ENCODE assay signal across 20 mouse cellular contexts in the genomic region with DNA sequence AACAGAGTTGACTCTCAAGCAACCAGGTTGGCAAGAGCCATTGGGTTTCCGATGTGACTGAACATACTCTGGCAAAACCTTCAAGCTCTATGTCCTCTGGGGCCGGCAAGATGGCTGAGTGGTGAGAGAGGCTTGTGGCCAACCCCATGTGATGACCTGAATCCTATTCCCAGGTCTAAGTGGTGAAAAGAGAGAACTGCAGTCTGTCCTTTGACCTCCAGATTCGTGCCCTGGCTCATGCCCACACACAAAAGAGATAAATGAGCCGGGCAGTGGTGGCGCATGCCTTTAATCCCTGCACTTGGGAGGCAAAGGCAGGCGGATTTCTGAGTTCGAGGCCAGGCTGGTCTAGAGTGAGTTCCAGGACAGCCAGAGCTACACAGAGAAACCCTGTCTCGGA. TPM values are rescaled to one million over a fixed set of nuclear protein-coding genes. Genes with fewer than 3 reads are reported as not detected.
"Had no signal": no experiment of that assay in that cellular context is flagged by ENCODE, and none has a peak within 500 bp of the region (broad histone marks: within the 10 kb centered on the region; RNA-seq: fewer than 3 reads in every experiment).

No protein-coding gene starts in this region.

- ATAC-seq: midbrain, embryonic 16.5 days had no signal

- H3K27ac ChIP-seq: midbrain, embryonic 10.5 days; neural tube, embryonic 13.5 days; neural tube, embryonic 15.5 days had no signal

- H3K4me2 ChIP-seq: lung, embryonic 14.5 days; neural tube, embryonic 13.5 days; neural tube, embryonic 15.5 days had no signal

- H3K4me1 ChIP-seq: midbrain, embryonic 10.5 days had no signal

- H3K27me3 ChIP-seq: neural tube, embryonic 15.5 days had no signal

- H3K9me3 ChIP-seq: neural tube, embryonic 13.5 days; neural tube, embryonic 15.5 days had no signal

- H3K36me3 ChIP-seq: midbrain, embryonic 10.5 days; neural tube, embryonic 13.5 days; neural tube, embryonic 15.5 days had no signal

- DNase-seq: lung, adult 18-20 months; lung, embryonic 14.5 days; lung, postnatal 10 days; lung, postnatal 4 days; midbrain, embryonic 14.5 days; retina, postnatal 1 day; right cerebral cortex, adult 18-20 months; right cerebral cortex, postnatal 25 days; right cerebral cortex, postnatal 4 days; spleen, adult 18-20 months; thymus, adult 18-20 months; thymus, postnatal 14 days; thymus, postnatal 36 days had no signal

- H3K4me3 ChIP-seq: midbrain, embryonic 10.5 days; myocyte; neural tube, embryonic 13.5 days; neural tube, embryonic 15.5 days had no signal

- H3K9ac ChIP-seq: lung, embryonic 14.5 days; neural tube, embryonic 13.5 days; neural tube, embryonic 15.5 days had no signal

RNA-seq across cellular contexts. Expression of gene Diras1, which starts 55.3 kb away (rescaled TPM):
- total RNA-seq: megakaryocyte, adult 5-6 weeks; megakaryocyte-erythroid progenitor cell, adult 5-6 weeks had no signal
